Comparison of ENCODE assay signal across 20 mouse cellular contexts in the genomic region with DNA sequence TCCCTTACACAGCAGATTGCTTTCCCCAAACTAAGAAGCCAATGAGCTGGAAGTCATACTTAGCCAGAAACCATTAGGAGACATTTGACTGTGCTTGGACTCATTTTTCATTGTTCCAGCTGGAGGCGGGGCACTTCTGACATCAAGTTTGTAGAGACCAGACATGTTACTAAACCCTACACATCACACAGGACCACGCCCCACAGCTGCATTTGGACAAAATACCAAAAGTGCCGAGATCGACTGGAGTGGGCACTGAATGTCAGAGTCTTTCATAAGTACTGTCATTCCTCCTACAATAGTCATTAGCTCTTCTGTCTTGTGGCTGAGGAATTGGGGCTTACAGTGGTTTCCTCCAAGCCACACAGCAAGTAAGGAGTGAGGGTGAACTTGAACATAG. TPM values are rescaled to one million over a fixed set of nuclear protein-coding genes. Genes with fewer than 3 reads are reported as not detected.
A peak's percentile ranks its signal among the peaks of the same experiment; 100 is the strongest.
DNase-seq lines count a peak whose midpoint lies in the region; TF ChIP-seq lines count a peak whose summit lies in the region.
"Had no signal": no experiment of that assay in that cellular context is flagged by ENCODE, and none has a peak within 500 bp of the region (broad histone marks: within the 10 kb centered on the region; RNA-seq: fewer than 3 reads in every experiment).

No protein-coding gene starts in this region.

- 82% methylated on average over 4 of the region's 4 CpGs for WGBS in heart, embryonic 10.5 days

- H3ac ChIP-seq in myocyte (ENCODE audit: control insufficient read depth, insufficient read length), result no peak overlapping the region

- H3K4me1 ChIP-seq in heart, embryonic 10.5 days, result no peaks in the 10 kb centered on the region
- H3K4me1 ChIP-seq: embryonic facial prominence, embryonic 10.5 days; embryonic facial prominence, embryonic 13.5 days; heart, embryonic 15.5 days; hindbrain, embryonic 12.5 days had no signal

- no peaks in the 10 kb centered on the region for H3K79me2 ChIP-seq in myocyte (ENCODE audit: control insufficient read depth, insufficient read depth)

- H3K4me3 ChIP-seq in layer of hippocampus, adult 2 months, result no peak overlapping the region
- no peak overlapping the region for H3K4me3 ChIP-seq in myocyte
- H3K4me3 ChIP-seq in heart, embryonic 10.5 days, result no peak overlapping the region
- H3K4me3 ChIP-seq: embryonic facial prominence, embryonic 10.5 days; embryonic facial prominence, embryonic 13.5 days; gastrocnemius, adult 2 months; heart, adult 2 months; heart, embryonic 12.5 days; heart, embryonic 15.5 days; hindbrain, embryonic 12.5 days had no signal

- H3K27ac ChIP-seq in layer of hippocampus, adult 2 months, result peak overlapping the region; percentile 39; the same call in 1 of the 2 replicates
- no peak overlapping the region for H3K27ac ChIP-seq in heart, embryonic 10.5 days
- H3K27ac ChIP-seq: embryonic facial prominence, embryonic 10.5 days; embryonic facial prominence, embryonic 13.5 days; gastrocnemius, adult 2 months; heart, adult 2 months; heart, embryonic 15.5 days; hindbrain, embryonic 12.5 days had no signal

- H3K27me3 ChIP-seq in myocyte (ENCODE audit: control insufficient read depth, insufficient read depth, insufficient read length), result no peaks in the 10 kb centered on the region
- H3K27me3 ChIP-seq in heart, embryonic 10.5 days (ENCODE audit: insufficient read depth, poor library complexity, severe bottlenecking), result no peaks in the 10 kb centered on the region
- H3K27me3 ChIP-seq: embryonic facial prominence, embryonic 13.5 days; heart, embryonic 15.5 days; hindbrain, embryonic 12.5 days had no signal

- H3K9me3 ChIP-seq in heart, embryonic 10.5 days, result no peaks in the 10 kb centered on the region
- H3K9me3 ChIP-seq: embryonic facial prominence, embryonic 10.5 days; embryonic facial prominence, embryonic 13.5 days; heart, embryonic 12.5 days; heart, embryonic 15.5 days; hindbrain, embryonic 12.5 days had no signal

- TF ChIP-seq CTCF in layer of hippocampus, adult 2 months (conservative IDR thresholded peaks at IDR 0.05), result no peak

- TF ChIP-seq POLR2A in myocyte (IDR thresholded peaks at IDR 0.05; ENCODE audit: insufficient read length, low read depth), result no peak

- DNase-seq in cerebellum, postnatal 14 days, result peak; percentile 12 to 22
- no peak for DNase-seq in cerebellum, adult 11 months
- DNase-seq in layer of hippocampus, adult 2 months (ENCODE audit: low spot score in 2 of 2), result no peak
- no peak for DNase-seq in layer of hippocampus, adult 18-20 months (ENCODE audit: low spot score in 2 of 2)
- peak; percentile 15 for DNase-seq in adipocyte (ENCODE audit: low spot score)
- DNase-seq in gastrocnemius, postnatal 4 days (ENCODE audit: low spot score in 2 of 2), result no peak
- no peak for DNase-seq in heart, embryonic 10.5 days (ENCODE audit: low spot score)
- DNase-seq: embryo, embryonic 11 days; forebrain, postnatal 0 days; heart, adult 2 months; heart, postnatal 14 days; heart, postnatal 4 days; kidney, adult 2 months had no signal

- peak overlapping the region; percentile 49 for H3K4me2 ChIP-seq in myocyte (ENCODE audit: low read depth)
- H3K4me2 ChIP-seq: embryonic facial prominence, embryonic 13.5 days; heart, embryonic 12.5 days; heart, embryonic 15.5 days; hindbrain, embryonic 12.5 days had no signal

- H3K36me3 ChIP-seq in myocyte (ENCODE audit: control insufficient read depth, insufficient read depth), result no peaks in the 10 kb centered on the region
- H3K36me3 ChIP-seq in heart, embryonic 10.5 days, result no peaks in the 10 kb centered on the region
- H3K36me3 ChIP-seq: embryonic facial prominence, embryonic 10.5 days; embryonic facial prominence, embryonic 13.5 days; heart, embryonic 12.5 days; heart, embryonic 15.5 days; hindbrain, embryonic 12.5 days had no signal

TF ChIP-seq in myocyte, 11 proteins besides CTCF, POLR2A, EP300 and RAD21:
- TF ChIP-seq MAX (IDR thresholded peaks at IDR 0.05; ENCODE audit: low read depth), result no peak
- TF ChIP-seq CEBPB (IDR thresholded peaks at IDR 0.05; ENCODE audit: insufficient read depth, poor library complexity, severe bottlenecking), result peak; percentile 68; the same call in 1 of the 2 replicates
- TF ChIP-seq E2F4 (IDR thresholded peaks at IDR 0.05; ENCODE audit: insufficient read depth), result no peak
TF ChIP-seq in myocyte: peak in this region for 1.

RNA-seq across cellular contexts. Expression of a gene that starts 57.9 kb away (rescaled TPM):
- 10 to 100 TPM; 42.7 to 45.3 TPM for total RNA-seq in layer of hippocampus, adult 2 months (2021)
- 10 to 100 TPM; 33.8 to 38.8 TPM for total RNA-seq in layer of hippocampus, adult 18-20 months (2021)
- polyA plus RNA-seq in myocyte (2012; fragmentation: generic; extraction: Trizol), result 0.88 TPM
- 1 to 10 TPM; 6.2 to 6.5 TPM for total RNA-seq in gastrocnemius, postnatal 4 days (2021)
- polyA plus RNA-seq in heart, embryonic 10.5 days (2016; fragmentation: Nextera tagmentation; extraction: Ambion mirVana), result 6.7 and 11.4 TPM in 2 replicates

Comparison
In these comparisons a context has a peak if more than half of its experiments do, and no peak if none do; other contexts are left out.
1. DNase-seq: peak in cerebellum, postnatal 14 days (2 of 2) and adipocyte (single experiment); none in cerebellum, adult 11 months (single experiment), layer of hippocampus, adult 2 months (0 of 2), layer of hippocampus, adult 18-20 months (0 of 2), gastrocnemius, postnatal 4 days (0 of 2) and heart, embryonic 10.5 days (single experiment).
2. RNA of a gene that starts 57.9 kb away (total RNA-seq): 42.7 to 45.3 TPM in layer of hippocampus, adult 2 months and 33.8 to 38.8 TPM in layer of hippocampus, adult 18-20 months; 6.2 to 6.5 TPM in gastrocnemius, postnatal 4 days; every median in the first group is over 4 times any median in the second.